Mouse (Mus musculus) regulatory T cell (primary cell): ENCODE measurements at regions not wholly inside any gene's neighbourhood (a gene's known extent, or its start where the extent isn't known, plus 50 kb on each side); places are given as distances from the start of the nearest gene placed in this dataset.
"Not testable (repeated sequence)": the region's sequence is repeated elsewhere in the genome, so short reads cannot be mapped to it uniquely, and the experiment has no call there.

Source experiments
- in situ Hi-C: fragments of 300-600 bp; cut with MboI, MseI; formaldehyde crosslinking; loops from one replicate; pipeline ENCODE4 v1.15.1; 2025; ENCODE audit warnings: high pct_unique_total_duplicates

- in situ Hi-C loops = no loop called here
Measured at GRCm38 (mm10) chr13:58663316-58663715, 52.6 kb upstream of the Slc28a3 start.

DNA sequence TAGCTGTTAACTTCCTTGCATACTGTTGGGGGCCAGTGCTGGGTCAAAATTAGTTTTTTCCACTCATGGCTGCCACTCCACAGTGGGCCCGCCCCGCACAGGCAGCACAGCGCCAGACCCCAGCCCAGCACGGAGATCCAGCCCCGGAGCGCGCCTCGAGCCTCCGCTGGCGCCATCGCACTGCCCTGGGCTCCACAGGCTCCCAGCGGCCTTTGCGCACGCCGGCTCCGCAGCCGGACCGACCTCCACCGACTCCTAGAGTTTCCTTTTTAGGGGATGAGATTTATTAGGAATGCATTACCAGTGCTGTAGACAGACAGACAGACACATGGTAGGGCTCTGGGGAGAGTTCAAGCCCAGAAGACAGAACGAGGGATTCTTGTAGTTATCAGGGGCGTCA lies 58.0 kb upstream of the Slc28a3 start:
- in situ Hi-C loops = no loop called here

- in situ Hi-C loops = no loop called here
Measured at GRCm38 (mm10) chr13:58670206-58670605, 59.5 kb upstream of the Slc28a3 start.

DNA sequence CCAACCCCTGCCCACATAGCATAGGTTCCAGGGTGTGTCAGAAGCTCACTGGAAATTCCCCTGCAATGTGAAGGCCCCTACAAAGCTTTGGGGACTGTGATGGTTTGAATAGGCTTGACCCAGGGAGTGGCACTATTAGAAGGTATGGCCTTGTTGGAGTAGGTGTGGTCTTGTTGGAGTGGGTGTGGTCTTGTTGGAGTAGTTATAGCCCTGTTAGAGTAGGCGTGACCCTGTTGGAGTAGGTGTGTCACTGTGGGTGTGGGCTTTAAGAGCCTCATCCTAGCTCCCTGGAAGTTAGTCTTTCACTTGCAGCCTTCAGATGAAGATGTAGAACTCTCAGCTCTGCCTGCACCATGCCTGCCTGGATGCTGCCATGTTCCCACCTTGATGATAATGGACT lies 64.9 kb upstream of the Slc28a3 start:
- in situ Hi-C loops = not testable (repeated sequence)

GRCm38 (mm10) chr13:58677521-58677920 lies 66.8 kb upstream of the Slc28a3 start:
- in situ Hi-C loops = no loop called here

DNA sequence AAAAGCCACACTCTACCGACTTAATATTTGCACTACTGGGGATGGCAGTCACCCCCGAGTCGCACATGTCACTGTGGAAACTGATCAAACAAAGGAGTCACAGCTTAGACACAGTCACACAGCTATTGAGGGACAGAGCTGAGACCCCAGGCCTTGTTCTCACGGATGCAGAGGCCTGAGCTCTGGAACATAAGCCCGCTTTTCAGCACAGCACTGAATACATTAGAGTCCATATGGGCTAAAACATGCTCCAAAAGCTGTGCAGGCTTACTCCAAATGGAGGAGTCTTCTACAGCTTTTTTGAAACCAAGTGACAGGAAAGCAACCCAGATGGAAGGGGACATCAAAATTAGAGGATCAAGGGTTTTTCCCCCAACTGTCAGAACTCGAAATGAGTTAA lies 69.0 kb upstream of the Slc28a3 start:
- in situ Hi-C loops = no loop called here

DNA sequence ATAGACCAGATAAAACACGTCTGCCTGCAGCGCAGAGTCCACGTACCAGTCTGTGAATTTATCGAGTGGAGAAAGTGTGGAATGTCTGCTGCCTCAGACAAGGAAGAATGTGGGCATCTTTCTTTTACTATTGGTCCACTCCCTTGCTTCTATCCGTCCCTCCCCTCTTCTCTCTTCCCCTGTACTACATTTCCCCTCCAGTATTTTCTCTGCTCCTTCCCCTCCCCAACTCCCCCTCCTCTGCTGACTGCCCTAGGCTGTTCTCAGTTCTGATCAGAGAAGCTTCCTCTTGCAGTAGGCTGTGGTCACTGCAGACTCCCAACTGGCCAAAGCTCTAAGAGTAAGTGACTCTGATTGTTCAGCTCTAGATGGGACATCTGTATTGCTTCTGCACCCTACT lies 76.1 kb upstream of the Slc28a3 start:
- in situ Hi-C loops = no loop called here

DNA sequence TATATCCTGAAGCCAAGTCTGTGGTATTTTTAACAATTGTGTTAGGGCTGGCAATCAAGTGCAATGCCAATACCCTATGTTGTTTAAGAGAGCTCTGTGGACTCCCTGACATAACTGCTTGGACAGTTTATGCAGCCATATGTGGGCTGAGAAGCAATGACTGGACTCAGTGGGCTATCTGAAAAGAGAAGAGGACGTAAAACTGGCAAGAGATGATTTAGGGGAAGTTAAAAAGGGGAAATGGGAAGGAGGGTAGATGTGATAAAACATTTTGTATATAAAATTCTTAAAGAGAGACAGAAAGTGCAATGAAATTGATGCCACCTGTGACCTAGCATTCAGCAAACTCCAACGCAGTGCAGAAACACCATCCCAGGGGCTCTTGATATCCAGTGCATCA lies 76.9 kb upstream of the Slc28a3 start:
- in situ Hi-C loops = no loop called here

DNA sequence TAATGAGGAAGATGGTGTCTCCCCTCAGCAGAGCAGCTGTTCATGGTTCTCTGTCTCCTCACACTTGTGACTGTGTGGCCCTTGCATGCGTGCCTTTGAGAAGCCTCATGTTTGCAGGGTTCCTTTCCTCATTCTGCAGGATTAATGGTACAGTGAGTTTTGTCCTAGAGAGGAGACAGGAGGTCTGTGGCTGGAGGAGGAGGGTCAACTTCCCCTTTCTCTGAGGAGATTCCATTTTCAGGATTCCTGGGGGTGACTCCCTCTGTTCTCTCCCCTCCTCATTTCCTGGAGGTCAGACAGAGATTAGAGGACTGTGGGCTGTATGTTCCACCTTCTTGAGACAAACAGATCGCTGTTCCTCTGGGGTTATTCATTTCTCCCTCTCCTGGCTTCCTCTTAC lies 77.6 kb upstream of the Slc28a3 start:
- in situ Hi-C loops = no loop called here

DNA sequence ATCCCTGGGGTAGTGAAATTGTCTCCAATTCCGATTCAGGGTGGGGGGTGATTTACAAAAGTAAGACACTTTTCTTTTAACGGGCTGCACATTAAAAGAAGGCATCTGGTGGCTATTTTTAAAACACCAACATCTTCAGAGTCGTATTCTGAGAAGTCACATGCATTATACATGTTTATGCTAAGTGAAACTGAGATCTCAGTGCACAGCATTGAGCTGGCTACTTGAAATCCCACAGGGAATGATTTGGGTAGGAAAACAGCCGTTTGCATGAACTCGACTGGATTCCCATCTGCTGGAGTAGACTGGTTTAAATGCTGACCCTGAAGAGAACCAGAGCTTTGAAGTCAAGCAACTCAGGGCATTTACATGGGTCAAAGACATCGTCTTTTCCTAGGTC lies 84.0 kb upstream of the Slc28a3 start:
- in situ Hi-C loops = no loop called here

- in situ Hi-C loops = no loop called here
Measured at GRCm38 (mm10) chr13:58695964-58696363, 85.3 kb upstream of the Slc28a3 start.

DNA sequence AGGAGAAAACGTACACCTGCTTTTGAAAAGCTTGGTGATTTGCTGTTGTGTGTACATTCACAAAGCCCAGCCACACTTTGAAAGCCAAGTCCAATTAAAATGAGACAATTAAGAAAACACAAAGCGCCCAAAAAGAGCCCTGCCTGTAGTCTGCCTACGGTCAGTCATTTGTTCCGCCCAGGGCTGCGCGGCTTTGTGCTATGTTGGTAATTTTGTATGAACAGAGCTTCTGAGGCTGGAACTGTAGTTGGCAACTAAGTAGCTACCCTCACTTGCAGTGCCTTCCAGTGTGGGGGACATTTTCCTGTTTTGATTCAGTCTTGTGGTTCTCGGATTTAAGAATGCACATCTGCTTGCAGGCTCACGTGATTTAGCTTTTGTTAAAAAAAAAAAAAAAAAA lies 89.3 kb upstream of the Slc28a3 start:
- in situ Hi-C loops = loop anchor here (25.0 kb wide), 1 partner anchor 1987 kb away; no protein-coding TSS in a partner anchor

DNA sequence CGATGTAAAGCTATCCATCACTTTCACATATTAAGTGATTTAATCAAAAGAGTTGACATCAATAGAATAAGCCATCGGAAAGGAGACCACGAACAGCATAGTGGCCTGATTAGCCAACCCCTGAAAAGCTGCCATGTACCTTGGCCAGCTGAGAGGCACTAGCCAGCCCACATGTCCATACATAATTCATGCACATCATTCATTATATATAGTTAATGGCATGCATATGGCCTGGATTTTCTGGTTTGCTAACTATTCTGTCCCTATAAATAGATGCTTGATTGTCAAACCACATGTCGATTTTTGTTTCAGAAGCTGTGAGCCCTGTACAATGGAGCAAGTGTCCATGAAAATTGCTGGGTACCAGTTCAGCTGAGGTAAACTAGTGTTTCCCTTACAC lies 93.5 kb upstream of the Slc28a3 start:
- in situ Hi-C loops = loop anchor here (25.0 kb wide), 1 partner anchor 1983 kb away; no protein-coding TSS in a partner anchor

GRCm38 (mm10) chr13:58716584-58716983 lies 89.8 kb upstream of the Ntrk2 start:
- in situ Hi-C loops = loop anchor here (25.0 kb wide), 1 partner anchor 1971 kb away; no protein-coding TSS in a partner anchor

- in situ Hi-C loops = no loop called here
Measured at GRCm38 (mm10) chr13:58730500-58731105, 75.8 kb upstream of the Ntrk2 start.

DNA sequence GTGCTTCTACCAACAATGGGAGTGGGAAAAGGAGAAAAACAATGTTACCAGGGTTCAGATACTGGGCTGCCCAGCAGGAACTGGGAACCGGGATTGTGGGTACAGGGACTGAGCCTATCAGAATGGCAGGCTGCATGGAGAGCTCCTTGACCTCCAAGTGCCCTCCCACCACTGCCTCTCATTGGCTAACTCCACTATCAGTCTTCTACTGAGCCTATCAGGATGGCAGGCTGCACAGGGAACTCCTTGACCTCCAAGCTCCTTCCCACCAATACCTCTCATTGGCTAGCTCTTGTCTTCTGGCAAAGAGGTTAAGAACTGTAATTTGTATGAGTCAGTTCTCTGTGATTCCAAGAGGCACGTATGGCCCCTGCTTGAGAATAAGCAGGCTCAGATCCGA lies 73.6 kb upstream of the Ntrk2 start:
- in situ Hi-C loops = no loop called here

DNA sequence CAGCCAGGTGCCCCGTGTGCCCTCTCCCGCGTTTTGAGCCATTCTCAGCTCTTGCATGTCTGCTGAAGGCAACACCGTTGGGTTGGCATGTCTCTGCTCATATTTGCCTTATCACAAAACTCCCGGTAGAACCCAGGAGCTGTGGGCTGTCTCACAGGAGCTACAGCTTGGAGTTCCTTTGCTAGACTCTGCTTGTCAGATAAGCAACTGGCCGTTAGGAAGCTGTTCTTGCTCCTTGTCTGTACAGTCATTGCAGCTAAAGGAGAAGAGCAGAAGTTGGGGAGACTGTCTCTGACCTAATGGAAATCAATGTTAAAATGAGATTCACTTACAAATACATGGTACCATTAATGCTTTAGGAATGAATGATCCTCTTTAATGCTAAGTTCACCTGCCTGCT lies 72.8 kb upstream of the Ntrk2 start:
- in situ Hi-C loops = no loop called here

DNA sequence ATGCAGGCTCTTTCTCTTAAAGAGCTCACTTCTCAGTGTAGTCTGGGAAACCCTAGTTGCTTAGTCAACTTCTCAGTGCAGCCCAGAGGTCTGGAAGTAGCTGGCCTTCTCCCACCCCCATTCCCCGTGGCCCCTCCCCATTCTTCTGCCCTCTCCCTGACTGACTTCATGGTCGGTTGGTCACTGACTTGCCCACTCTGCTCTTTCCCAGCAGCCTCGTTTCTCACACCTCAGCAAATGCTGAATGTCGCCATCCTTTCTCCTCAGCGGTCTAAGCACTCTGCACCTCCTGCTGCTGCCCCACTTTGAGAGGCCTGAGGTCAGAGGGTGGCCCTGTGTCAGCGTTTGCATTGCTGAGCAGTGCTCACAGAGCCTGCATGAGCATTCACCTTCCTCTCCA lies 70.8 kb upstream of the Ntrk2 start:
- in situ Hi-C loops = no loop called here

- in situ Hi-C loops = no loop called here
Measured at GRCm38 (mm10) chr13:58740731-58741130, 65.6 kb upstream of the Ntrk2 start.

GRCm38 (mm10) chr13:58746056-58746455 lies 60.3 kb upstream of the Ntrk2 start:
- in situ Hi-C loops = no loop called here

- in situ Hi-C loops = no loop called here
Measured at GRCm38 (mm10) chr13:58747685-58748084, 58.7 kb upstream of the Ntrk2 start.

DNA sequence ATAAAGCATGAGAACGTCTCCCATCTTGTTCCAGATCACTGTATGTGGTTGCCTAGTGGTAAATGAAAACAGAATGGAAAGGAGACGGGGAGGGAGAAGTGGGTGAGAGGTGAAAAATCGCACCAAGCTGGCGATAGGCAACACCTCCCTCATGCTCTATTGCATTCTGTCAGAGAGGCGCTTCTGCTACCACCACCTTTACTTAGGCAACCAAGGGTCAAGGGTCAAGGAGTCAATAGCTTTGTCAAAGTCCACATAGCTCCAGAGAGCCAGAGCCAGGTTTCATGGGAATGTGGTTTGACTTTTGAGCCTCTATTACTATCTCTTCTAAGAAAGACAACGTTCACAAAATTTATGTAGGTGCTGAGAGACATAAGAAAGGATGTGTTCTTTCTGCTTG lies 50.2 kb upstream of the Ntrk2 start:
- in situ Hi-C loops = no loop called here
